Mouse (Mus musculus): ENCODE data around the gene Abcb10.
A peak's percentile ranks its signal among the peaks of the same experiment; 100 is the strongest.
"Not testable (repeated sequence)": the region's sequence is repeated elsewhere in the genome, so short reads cannot be mapped to it uniquely, and the experiment has no call there.

Abcb10 gene

GRCm38 (mm10) chr8:123981674-123982073 is 1.2 kb downstream of the Abcb10 start:
- no peak for DNase-seq (ENCODE audit: low read depth, low spot score)

GRCm38 (mm10) chr8:123980239-123980638 is 2.7 kb downstream of the Abcb10 start:
- DNase-seq (ENCODE audit: low read depth, low spot score): no peak

- no peak for DNase-seq (ENCODE audit: low read depth, low spot score)
Observed at GRCm38 (mm10) chr8:123978926-123979325, 4.0 kb downstream of the Abcb10 start.

GRCm38 (mm10) chr8:123978166-123978838 is 4.6 kb downstream of the Abcb10 start:
- no peak for DNase-seq (ENCODE audit: low read depth, low spot score)

GRCm38 (mm10) chr8:123977499-123977898 is 5.4 kb downstream of the Abcb10 start:
- no peak for DNase-seq (ENCODE audit: low read depth, low spot score)

GRCm38 (mm10) chr8:123973495-123973894 is 9.4 kb downstream of the Abcb10 start:
- no peak for DNase-seq (ENCODE audit: low read depth, low spot score)

GRCm38 (mm10) chr8:123966896-123967295 is 16.0 kb downstream of the Abcb10 start:
- no peak for DNase-seq (ENCODE audit: low read depth, low spot score)

GRCm38 (mm10) chr8:123961371-123961770 is 21.6 kb downstream of the Abcb10 start:
- no peak for DNase-seq (ENCODE audit: low read depth, low spot score)

- DNase-seq (ENCODE audit: low read depth, low spot score): not testable (repeated sequence)
Observed at GRCm38 (mm10) chr8:123960556-123960955, 22.4 kb downstream of the Abcb10 start.

GRCm38 (mm10) chr8:123960056-123960455 is 22.9 kb downstream of the Abcb10 start:
- DNase-seq (ENCODE audit: low read depth, low spot score): no peak

- DNase-seq (ENCODE audit: low read depth, low spot score): no peak
Observed at GRCm38 (mm10) chr8:123959473-123959872, 23.4 kb downstream of the Abcb10 start.

- no peak for DNase-seq (ENCODE audit: low read depth, low spot score)
Observed at GRCm38 (mm10) chr8:123958130-123958529, 24.8 kb downstream of the Abcb10 start.

- DNase-seq (ENCODE audit: low read depth, low spot score): no peak
Observed at GRCm38 (mm10) chr8:123954246-123954645, 28.7 kb downstream of the Abcb10 start.

- DNase-seq (ENCODE audit: low read depth, low spot score): no peak
Observed at GRCm38 (mm10) chr8:123953686-123954085, 29.2 kb downstream of the Abcb10 start.

GRCm38 (mm10) chr8:123950077-123950802 is 32.7 kb downstream of the Abcb10 start:
- peak; percentile 44 for DNase-seq (ENCODE audit: low read depth, low spot score)

- no peak for DNase-seq (ENCODE audit: low read depth, low spot score)
Observed at GRCm38 (mm10) chr8:123949686-123949986, 33.3 kb downstream of the Abcb10 start.

GRCm38 (mm10) chr8:123948942-123949685 is 33.8 kb downstream of the Abcb10 start, which contains the start of gene Nup133:
Gene Nup133, minus strand, starts transcription at chr8:123949265.
- peak; percentile 99 for DNase-seq (ENCODE audit: low read depth, low spot score)

- no peak for DNase-seq (ENCODE audit: low read depth, low spot score)
Observed at GRCm38 (mm10) chr8:123929026-123929425, 53.9 kb downstream of the Abcb10 start.

- no peak for DNase-seq (ENCODE audit: low read depth, low spot score)
Observed at GRCm38 (mm10) chr8:123925671-123926070, 57.3 kb downstream of the Abcb10 start.

- peak; percentile 67 for DNase-seq (ENCODE audit: low read depth, low spot score)
Observed at GRCm38 (mm10) chr8:123924719-123925118, 58.2 kb downstream of the Abcb10 start.

- DNase-seq (ENCODE audit: low read depth, low spot score): no peak
Observed at GRCm38 (mm10) chr8:123914635-123915034, 68.3 kb downstream of the Abcb10 start.

GRCm38 (mm10) chr8:123912265-123912664 is 70.7 kb downstream of the Abcb10 start:
- no peak for DNase-seq (ENCODE audit: low read depth, low spot score)

All from retina, adult 2 months (tissue).